Mouse (Mus musculus) telencephalon, adult 2 months (tissue): ENCODE results near the gene Mfrp.
"Not testable (repeated sequence)": the region's sequence is repeated elsewhere in the genome, so short reads cannot be mapped to it uniquely, and the experiment has no call there.

Source experiments
- DNase-seq: peaks from one replicate; pipeline ENCODE4 v3.0.0-alpha.2; 2011; ENCODE audit warnings: low read depth, low spot score

Mfrp gene

DNA sequence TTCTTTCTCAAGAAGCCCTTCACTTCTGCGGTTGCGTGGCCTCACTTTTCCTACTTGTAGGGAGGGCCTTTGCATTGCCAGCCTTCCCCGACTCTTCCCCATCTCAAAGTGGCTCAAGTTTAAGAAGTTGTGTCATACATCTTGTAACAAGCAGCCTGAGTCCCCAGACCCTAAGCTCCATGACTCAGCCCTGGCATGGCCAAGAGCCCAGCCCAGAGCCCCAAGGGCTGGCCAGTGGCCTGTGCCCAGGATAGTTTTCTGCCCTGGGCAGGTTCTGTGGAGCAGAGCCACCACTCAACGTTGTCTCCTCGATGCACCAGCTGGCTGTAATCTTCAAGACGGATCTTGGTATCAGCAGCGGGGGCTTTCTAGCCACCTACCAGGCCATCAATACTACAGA, 3.4 kb downstream of the Mfrp start:
- DNase-seq, result no peak

DNA sequence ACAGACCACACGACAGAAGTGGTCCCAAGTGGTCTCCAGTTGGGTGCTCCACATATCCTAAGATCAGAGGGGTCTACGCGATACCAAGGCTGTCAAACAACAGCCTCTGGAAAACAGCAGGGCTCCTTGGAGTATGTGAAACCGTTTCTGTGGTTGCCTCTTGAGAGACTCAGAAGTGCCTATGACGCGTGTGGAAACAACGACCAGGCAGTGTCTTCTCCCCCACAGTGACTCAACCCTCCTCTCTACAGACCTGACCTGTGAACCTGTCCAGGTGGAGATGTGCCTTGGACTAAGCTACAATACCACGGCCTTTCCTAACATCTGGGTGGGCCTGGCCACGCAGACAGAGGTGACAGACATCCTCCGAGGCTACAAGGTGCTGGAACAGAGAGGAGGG, 4.3 kb downstream of the Mfrp start:
- DNase-seq, result no peak

DNA sequence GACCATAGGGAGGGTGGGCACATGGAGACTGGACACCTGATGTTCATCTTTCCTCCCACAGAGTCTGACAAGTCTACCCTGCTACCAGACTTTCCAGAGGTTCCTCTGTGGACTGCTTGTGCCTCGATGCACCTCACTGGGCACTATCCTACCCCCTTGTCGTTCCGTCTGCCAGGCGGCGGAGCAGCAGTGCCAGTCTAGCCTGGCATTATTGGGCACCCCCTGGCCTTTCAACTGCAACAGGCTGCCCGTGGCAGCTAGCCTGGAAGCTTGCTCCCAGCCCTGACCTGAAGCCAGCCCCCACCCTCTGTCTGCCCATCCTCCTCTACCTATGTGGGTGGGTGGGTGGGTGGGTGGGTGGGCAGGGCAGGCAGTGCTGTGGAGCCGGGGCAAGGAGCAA, 4.7 kb downstream of the Mfrp start:
- DNase-seq, result no peak

DNA sequence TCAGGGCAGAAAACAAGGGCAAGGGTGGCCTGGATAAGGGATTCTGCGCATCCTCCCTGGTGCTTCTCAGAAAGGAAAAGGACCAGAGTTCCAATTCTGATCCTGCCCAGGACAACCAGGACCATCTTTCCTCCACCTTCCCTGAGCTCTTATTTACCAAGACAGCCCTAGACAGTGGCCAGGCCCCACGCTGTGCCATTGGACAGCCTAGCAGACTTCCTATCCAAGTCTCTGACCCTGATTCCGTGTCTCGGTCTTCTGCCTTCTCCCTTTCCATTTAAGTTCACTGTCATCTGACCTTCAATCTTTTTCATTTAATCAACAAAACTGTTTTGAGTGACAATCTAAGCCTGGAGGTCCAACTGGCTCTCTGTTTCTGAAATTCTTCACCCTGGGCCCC, 5.1 kb downstream of the Mfrp start:
- no peak for DNase-seq

DNA sequence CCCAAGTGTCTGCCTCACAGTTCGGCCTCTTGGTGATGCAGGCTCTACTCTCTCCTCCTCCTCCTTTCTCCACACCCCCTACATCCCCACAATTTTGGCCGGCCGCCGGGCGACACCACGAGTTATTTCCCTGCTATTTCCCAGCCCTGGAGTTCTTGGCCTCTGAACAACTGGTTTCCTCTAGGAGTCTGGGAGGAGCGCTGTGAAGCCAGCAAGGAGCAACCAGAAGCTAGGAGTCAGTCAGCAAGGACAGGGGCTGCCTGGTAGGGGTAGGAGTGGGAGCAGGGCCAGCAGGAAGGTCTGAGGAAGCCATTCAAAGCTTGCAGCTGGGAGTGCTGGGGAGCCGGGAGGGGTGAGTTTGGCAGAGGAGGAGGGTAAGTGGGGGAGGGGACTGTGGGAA, 5.6 kb downstream of the Mfrp start, which contains the start of gene C1qtnf5:
Gene C1qtnf5, plus strand, starts transcription at position 136 of the 400 bp plus-strand sequence.
- DNase-seq, result no peak

DNA sequence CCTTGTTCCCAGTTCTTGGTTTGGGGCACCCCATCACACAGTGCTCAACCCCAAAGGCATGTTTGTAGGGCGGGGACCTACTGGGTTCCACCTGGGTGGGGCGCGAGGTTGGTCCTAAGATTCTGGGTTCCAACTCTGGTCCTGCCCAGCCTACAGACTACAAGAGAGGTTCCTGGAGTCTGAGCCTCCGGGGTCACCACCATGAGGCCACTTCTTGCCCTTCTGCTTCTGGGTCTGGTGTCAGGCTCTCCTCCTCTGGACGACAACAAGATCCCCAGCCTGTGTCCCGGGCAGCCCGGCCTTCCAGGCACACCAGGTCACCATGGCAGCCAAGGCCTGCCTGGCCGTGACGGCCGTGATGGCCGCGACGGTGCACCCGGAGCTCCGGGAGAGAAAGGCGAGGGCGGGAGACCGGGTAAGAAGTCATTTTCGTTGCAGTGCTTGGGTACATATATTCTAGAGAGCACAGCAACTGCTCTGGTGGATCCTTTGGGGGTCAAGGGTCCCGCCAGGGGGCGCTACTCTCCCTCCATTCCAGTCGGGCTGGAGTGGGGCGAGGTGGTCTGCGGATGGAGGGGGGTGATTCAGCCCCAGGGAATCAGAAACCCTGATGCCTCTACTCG, 6.1 kb downstream of the Mfrp start:
- DNase-seq, result no peak

DNA sequence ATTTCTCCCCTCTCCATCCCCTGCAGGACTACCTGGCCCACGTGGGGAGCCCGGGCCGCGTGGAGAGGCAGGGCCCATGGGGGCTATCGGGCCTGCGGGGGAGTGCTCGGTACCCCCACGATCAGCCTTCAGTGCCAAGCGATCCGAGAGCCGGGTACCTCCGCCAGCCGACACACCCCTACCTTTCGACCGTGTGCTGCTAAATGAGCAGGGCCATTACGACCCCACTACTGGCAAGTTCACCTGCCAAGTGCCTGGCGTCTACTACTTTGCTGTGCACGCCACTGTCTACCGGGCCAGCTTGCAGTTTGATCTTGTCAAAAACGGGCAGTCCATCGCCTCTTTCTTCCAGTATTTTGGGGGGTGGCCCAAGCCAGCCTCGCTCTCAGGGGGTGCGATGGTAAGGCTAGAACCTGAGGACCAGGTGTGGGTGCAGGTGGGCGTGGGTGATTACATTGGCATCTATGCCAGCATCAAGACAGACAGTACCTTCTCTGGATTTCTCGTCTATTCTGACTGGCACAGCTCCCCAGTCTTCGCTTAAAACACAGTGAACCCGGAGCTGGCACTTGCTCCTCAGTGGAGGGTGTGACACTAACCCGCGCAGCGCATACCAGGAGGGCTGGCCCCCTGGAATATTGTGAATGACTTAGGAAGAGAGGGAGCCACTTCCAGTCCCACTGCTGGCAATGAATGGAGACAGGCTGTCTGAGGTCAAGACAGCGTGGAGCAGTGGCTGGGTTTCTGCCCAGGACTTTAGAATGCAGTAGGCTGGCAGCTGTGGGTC, 6.9 kb downstream of the Mfrp start:
- DNase-seq, result no peak

DNA sequence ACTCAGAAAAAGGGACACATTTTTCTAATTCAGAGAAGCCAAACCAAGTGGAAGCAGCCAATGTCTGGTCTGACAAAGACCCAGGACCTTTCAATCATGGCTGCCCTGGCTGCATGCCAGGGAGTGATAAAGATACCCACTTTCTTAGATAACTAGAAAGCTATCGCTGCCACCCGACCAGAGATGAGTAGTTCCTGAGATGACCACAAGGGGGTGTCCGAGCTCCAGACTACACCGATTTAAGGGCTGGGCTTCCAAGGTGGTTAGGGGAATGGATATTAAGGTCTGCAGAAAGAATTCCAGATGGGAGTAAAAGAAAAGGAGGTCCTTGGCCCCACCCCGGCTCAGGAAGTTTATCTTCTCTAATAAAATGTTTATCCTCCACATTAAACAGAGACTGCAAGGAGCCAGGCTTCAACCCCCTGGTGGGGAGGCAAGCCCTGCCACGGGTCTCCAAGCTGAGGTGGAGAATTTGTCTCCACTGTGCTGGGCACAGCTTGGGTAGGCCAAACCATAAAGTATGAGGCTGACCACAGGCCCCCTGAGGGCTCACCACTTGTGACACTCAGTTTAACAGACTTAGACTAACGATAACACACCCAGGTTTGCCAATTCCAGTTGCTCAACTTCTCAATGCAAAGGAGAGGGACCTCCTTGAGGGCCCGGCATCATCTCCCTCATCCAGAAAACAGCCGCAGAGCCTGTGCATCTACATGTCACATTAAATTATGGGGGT, 8.0 kb downstream of the Mfrp start:
- DNase-seq, result no peak

DNA sequence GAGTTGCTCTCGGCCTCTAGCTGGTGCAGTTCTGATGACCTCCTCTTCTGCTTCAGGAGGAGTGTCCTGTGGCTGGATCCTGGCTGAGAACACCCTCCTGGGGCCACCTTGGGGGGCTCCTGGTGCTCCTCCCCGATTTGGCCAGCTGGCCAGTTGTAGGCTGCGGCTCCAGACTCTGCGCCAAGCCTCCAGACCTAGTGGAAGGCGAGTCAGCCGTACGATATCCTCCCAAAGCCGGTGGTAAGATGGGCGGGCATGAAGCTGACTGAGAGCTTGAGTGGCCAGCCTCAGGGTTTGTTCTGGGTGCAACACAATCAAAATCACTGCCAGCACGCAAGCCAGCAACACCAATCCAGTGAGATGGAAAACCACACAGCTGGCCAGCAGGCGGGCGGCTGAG, 10.4 kb downstream of the Mfrp start:
- DNase-seq, result not testable (repeated sequence)

DNA sequence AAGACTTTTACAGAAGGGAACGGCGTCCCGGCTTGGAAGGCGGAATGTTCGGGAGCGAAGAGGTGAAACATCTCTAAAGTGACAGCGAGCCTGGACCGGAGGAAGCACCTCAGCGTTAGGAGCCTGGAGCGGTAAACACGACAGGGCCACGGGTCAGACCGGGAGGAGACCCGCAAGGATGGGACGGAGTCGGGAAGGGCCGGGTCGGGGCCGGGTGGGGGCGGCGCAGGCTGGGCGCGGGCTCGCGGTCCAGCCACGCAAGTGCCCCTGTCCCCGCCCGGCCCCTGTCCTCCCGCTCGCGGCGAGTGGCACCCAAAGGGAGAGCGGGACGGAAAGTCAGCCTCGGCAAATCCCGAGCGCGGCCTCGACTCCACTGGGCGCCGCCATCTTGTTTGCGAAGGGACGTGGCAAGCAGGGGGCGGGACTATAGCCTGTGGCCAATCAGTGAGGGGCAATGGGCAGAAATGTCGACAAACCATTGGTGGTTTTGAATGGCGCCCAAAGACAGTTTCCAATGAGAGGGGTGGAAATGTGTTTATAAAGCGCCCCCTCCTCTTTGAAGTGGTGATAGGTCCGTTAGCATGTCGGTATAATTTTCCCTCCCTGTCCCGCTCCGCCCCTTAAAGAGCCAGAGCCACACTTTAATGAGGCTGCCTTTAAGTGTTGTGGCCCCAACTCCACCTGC, 11.7 kb downstream of the Mfrp start, which contains the start of the genes Gm49380 and Rnf26:
Gene Gm49380, minus strand, starts transcription at position 396 of the 685 bp plus-strand sequence.
Gene Rnf26, minus strand, starts transcription at position 413 of the 685 bp plus-strand sequence.
- DNase-seq, result peak; percentile 99

DNA sequence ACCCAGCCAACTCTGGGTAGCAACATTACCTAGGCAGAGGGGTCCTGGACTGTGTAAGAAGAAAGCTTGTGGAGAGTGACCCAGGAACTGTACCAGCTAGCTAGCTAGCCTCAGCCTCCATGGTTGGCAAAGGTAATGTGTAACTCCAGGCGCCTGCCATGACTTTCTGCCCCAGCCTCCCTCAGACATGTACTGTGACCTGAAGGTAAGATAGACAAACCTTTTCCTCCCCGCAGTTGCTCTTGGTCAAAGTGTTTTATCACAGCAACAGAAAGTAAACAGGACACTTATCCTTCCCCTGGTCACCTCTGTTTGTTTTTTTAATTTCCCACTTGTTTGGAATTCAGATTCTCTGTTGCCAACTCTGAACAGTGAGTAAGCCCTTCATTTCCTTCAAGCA, 12.9 kb downstream of the Mfrp start:
- DNase-seq, result no peak

DNA sequence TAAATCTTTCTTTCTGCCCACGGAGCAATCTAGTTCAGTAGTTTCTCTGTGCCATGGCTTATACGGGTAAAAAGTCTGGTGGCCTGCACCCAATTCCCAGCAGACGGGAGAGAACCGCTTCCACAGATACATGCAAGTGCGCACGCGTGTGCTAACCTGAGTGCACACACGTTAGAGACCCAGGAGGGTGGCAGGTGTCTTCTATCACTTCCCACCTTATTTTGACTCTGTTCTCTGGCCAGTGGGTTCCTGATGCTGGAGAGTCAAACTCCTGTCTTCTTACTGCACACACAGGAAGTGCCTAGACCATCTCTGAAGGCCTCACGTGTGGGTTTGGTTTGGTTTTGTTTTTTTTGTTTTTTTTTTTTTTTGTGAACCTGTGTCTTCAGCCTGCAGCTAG, 14.1 kb downstream of the Mfrp start:
- no peak for DNase-seq

DNA sequence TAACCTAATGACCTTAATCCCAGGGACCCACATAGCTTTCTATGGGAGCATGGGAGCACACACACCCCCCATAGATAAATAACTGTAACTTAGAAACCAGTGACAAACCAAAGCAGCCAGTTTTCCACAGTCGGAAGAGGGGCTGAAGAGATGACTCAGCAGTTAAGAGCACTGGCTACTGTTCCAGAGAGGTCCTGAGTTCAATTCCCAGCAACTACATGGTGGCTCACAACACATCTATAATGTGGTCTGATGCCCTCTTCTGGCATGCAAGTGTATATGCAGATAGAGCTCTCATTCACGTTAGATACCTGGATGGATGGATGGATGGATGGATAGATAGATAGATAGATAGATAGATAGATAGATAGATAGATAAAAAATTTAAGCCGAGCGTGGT, 14.7 kb downstream of the Mfrp start:
- DNase-seq, result no peak

DNA sequence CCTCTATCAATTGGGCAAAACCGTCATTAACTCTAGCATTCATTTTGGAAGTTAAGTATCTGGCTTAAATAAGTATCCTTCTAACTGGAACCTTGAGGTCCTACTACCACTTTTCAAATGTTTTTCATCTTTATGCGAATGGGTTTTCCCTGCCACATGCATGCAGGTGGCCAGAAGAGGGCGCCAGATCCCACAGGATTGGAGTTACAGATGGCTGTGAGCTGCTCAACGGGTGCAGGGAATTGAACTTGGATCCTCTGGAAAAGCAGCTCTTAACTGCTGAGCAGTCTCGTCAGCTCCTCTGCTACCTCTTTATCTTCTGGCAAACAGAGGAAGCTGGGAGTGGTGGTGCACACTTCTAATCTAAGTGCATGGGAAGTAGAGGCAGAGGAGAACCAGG, 17.5 kb downstream of the Mfrp start:
- no peak for DNase-seq

DNA sequence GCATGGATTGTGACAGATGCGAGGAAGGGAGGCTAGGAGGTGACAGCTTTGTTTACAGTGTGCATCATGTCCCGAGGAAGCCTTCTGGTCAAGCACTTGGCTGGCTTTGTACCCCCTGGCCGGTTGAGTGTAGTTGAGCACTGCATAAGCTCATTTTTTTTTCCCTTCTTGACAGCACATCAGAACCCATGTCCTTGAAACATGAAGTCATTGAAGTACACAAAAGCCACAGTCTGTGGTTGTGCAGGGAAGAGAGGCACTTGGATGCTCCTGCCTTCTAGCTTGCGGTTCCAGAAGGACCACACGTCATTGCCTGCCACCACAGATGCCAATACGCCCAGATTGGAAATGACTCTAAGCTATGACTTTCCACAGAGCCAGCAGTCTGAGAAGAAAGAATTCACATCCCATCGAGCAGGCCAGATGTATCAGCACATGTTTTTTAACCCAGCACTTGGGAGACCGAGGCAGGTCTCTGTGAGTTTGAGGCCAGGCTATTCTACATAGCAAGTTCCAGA, 18.5 kb downstream of the Mfrp start:
- DNase-seq, result no peak

DNA sequence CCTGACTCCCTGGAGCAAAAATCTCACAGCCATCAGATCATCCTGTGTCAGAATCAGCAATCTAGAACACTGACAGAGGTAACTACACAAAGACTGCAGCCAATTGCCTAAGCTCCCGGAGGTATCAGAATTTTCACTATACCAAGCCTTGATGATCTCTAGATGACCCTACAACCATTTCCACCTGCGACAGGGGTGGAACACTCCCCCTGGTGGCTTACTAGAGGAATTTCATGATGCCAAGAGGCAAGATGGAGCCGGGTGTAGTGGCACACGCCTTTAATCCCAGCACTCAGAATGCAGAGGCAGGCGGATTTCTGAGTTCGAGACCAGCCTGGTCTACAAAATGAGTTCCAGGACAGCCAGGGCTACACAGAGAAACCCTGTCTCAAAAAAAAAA, 22.8 kb downstream of the Mfrp start:
- no peak for DNase-seq

DNA sequence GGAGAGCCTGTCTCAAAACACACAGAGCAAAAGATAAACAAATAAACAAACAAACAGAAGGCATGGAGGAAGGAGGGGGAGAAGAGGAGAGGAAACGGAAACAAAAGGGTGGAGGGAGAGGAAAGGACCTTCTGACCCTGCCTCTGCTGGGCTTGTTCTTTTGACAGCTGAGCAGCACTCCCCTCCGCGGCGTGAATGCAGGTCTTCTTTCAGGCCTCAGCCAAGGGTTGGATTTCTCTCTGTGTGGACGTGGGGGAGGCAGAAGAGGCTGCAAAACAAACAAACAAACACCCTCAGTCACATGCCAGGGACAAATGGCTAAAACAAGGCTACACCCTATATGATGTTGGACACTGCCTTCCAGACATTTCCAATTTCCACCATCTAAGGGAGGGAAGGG, 23.5 kb downstream of the Mfrp start:
- DNase-seq, result no peak

DNA sequence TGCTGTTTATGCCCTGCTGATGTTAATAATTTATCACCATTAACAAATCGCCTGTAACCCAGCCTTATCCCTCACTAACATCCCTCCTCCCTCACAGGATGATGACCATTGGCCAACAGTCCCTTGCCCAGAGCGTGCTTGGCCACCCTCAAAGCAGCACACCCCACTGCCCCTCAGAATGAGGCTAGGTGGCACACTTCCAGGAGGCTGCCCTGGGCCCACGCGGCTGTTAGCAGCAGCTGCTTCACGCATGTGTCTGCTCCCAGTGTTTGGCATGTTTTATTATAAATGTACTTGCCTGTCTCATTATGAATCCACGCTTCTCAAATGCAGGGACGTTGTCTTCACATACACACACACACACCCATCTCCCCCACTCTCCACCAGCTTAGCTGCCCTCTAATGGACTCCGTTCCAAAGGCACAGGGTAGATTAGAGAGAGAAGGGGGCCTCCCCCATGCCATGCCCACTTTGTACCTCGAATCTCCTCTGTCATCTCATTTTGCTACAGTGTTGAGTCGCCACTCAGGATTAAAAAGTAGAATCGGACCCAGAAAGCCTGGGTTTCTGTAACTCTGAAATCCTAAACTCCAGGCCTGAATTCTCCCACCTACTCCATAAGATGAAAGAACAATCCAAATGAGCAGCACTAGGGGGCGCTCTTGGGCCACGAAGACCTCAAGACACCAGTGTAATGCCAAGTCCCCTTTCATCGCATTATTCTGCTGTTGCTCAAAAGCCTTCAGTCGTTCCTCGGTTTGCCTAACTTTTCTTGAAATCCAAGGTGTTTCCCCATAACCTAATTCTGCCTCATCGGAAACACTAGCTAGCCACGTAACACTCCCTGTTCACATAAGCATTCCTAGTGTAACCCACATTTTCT, 24.3 kb downstream of the Mfrp start:
- peak; percentile 75 for DNase-seq

DNA sequence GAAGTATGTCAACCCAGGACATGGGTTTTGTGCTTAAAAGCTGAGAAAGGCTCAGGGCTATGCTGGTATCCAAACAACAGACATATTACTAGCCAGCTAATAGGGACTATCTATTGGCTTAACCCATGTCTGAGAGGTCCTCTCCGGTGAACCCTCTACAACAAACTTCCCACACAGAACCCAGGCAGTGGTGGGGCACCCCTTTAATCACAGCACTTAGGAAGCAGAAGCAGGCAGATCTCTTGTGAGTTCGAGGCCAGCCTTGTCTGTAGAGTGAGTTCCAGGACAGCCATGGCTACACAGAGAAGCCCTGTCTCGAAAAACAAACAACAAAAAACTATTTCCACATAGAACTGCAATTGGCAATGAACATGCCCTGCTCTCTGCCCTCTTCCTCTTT, 25.2 kb downstream of the Mfrp start:
- no peak for DNase-seq

DNA sequence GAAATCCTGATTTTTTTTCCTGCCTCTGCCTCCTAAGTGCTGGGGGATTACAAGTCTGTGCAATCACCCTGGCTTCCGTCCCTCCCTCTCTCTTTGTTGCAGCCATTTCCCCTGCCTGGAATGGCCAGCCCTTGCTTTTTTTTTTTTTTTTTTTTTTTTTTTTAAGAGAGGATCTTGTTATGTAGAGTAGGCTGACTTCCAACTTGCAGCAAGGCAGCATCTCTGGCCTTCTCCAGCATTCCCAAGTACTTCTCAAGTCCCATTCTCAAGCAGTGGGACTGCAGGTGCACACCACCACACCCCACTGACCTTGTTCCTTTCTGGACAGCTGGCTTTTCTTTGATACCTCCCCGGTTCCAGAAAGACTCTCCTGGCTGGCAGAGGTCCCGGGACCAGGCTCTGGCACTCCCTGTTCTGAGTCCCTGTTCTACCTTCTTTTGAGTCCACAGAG, 25.8 kb downstream of the Mfrp start:
- DNase-seq, result no peak

DNA sequence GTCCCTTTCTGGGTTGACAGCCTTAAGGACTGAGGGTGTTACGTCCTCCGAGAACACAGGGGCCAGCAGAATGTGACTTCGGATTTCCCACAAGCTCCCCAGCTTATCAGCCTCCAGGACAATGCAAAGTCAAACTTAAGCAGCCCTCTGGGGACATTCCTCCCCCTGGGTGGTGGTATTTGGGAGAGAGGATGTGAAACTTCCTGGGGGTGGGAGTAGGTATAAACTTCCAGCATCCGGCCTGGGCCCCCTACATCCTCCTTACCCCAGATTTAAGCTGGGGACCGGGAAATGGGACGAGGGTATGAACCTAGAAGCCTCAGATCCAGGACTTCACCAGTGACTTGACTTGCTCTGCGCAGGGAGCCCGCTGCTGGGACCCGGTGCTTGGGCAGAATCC, 28.1 kb downstream of the Mfrp start:
- DNase-seq, result no peak
